Mouse (Mus musculus) lung, postnatal 0 days (tissue): Measurements from ENCODE around the gene Nsg2.

Experiments used
- CTCF ChIP-seq: IDR thresholded peaks from 2 replicates; pipeline ENCODE4 v1.5.1; 2016; ENCODE audit warnings: antibody characterized with exemption, mild to moderate bottlenecking
- EP300 ChIP-seq: IDR thresholded peaks from 2 replicates; pipeline ENCODE4 v1.6.1; 2016; ENCODE audit warnings: antibody characterized with exemption, mild to moderate bottlenecking, control low read depth

DNA sequence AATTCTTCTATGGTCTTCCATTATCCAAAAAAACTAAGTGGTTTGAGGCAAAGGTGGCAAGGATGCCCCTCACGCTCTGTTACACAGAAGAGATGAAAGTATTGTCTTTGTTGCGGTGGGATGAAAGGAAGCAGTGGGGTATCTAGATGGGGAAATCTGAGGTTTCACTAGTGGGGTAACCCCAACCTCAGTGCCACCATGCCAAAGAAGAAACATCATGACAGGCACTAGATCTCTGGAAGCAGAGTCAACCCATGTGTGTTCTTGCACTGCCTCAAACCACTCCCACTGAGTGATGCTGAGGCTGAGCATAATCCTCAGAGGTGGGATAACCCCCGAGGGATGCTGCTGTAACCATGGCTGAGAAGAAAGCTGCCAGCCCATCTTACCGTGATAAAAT is 95.5 kb downstream of the Nsg2 start:
- no peak for TF ChIP-seq EP300
- TF ChIP-seq CTCF = no peak
